Mouse (Mus musculus): ENCODE results near the gene Dab2ip.

Dab2ip gene

GRCm38 (mm10) chr2:35595102-35595501, 37.0 kb downstream of the Dab2ip start:
- DNase-seq (ENCODE audit: low spot score), result no peak

- DNase-seq (ENCODE audit: low spot score), result no peak
Observed at GRCm38 (mm10) chr2:35595718-35596117, 37.7 kb downstream of the Dab2ip start.

- DNase-seq (ENCODE audit: low spot score), result no peak
Observed at GRCm38 (mm10) chr2:35596796-35597195, 38.7 kb downstream of the Dab2ip start.

GRCm38 (mm10) chr2:35598819-35599218, 40.8 kb downstream of the Dab2ip start:
- no peak for DNase-seq (ENCODE audit: low spot score)

GRCm38 (mm10) chr2:35601665-35602064, 43.6 kb downstream of the Dab2ip start:
- DNase-seq (ENCODE audit: low spot score), result no peak

- no peak for DNase-seq (ENCODE audit: low spot score)
Observed at GRCm38 (mm10) chr2:35607476-35607875, 49.4 kb downstream of the Dab2ip start.

GRCm38 (mm10) chr2:35608856-35609255, 50.8 kb downstream of the Dab2ip start:
- no peak for DNase-seq (ENCODE audit: low spot score)

- peak; percentile 41 for DNase-seq (ENCODE audit: low spot score)
Observed at GRCm38 (mm10) chr2:35609317-35609716, 51.3 kb downstream of the Dab2ip start.

GRCm38 (mm10) chr2:35610168-35610951, 52.3 kb downstream of the Dab2ip start:
- peak; percentile 50 for DNase-seq (ENCODE audit: low spot score)

- DNase-seq (ENCODE audit: low spot score), result no peak
Observed at GRCm38 (mm10) chr2:35610976-35611375, 52.9 kb downstream of the Dab2ip start.

- no peak for DNase-seq (ENCODE audit: low spot score)
Observed at GRCm38 (mm10) chr2:35611645-35612044, 53.6 kb downstream of the Dab2ip start.

GRCm38 (mm10) chr2:35612297-35612696, 54.2 kb downstream of the Dab2ip start:
- no peak for DNase-seq (ENCODE audit: low spot score)

- DNase-seq (ENCODE audit: low spot score), result no peak
Observed at GRCm38 (mm10) chr2:35613946-35614353, 55.9 kb downstream of the Dab2ip start.

GRCm38 (mm10) chr2:35614411-35614810, 56.3 kb downstream of the Dab2ip start:
- DNase-seq (ENCODE audit: low spot score), result no peak

- no peak for DNase-seq (ENCODE audit: low spot score)
Observed at GRCm38 (mm10) chr2:35615366-35615765, 57.3 kb downstream of the Dab2ip start.

GRCm38 (mm10) chr2:35615977-35616376, 57.9 kb downstream of the Dab2ip start:
- no peak for DNase-seq (ENCODE audit: low spot score)

GRCm38 (mm10) chr2:35616891-35617658, 59.0 kb downstream of the Dab2ip start:
- DNase-seq (ENCODE audit: low spot score), result no peak

GRCm38 (mm10) chr2:35618981-35619380, 60.9 kb downstream of the Dab2ip start:
- DNase-seq (ENCODE audit: low spot score), result no peak

- no peak for DNase-seq (ENCODE audit: low spot score)
Observed at GRCm38 (mm10) chr2:35619532-35619931, 61.5 kb downstream of the Dab2ip start.

- no peak for DNase-seq (ENCODE audit: low spot score)
Observed at GRCm38 (mm10) chr2:35620364-35621224, 62.5 kb downstream of the Dab2ip start.

- DNase-seq (ENCODE audit: low spot score), result no peak
Observed at GRCm38 (mm10) chr2:35621225-35621519, 63.1 kb downstream of the Dab2ip start.

GRCm38 (mm10) chr2:35621796-35622195, 63.7 kb downstream of the Dab2ip start:
- no peak for DNase-seq (ENCODE audit: low spot score)
